Mouse (Mus musculus): ENCODE data around the gene Use1. TPM values are rescaled to one million over a fixed set of nuclear protein-coding genes. Genes with fewer than 3 reads are reported as not detected.
A peak's percentile ranks its signal among the peaks of the same experiment; 100 is the strongest.

The Use1 gene
- polyA plus RNA-seq, 1 experiment from 2014 or later, result 118 TPM

DNA sequence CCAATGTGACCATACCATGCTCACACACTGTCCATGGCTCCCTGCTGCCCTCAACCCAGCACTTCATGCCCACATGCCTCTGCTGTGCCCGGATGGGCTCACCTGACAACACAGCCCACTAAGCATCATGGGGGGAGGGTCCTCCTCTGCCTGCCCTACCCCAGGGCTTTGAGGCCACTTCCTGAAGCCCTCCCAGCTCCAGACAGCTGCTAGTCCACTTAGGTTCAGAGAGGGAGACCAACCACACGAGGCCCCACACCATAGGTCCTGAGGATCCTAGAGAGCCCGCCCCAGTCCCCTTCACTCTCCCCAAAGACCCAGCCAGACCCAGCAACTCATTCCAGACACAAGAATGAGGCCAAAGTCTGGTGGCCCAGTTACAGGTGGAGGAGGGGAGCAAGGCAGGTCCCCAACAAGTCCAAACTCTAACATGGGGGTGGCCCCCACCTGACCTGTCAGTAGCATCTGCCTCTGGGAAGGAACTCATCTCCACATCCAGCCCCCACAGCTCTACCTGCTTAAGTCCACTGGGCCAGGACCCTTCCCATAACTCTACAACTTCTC lies 12.9 kb downstream of the Use1 start:
- H3K4me1 ChIP-seq, result peaks cover 67% of the 10 kb centered on the region
- no peak overlapping the region for H3K27ac ChIP-seq
- H3K36me3 ChIP-seq, result peaks cover 29% of the 10 kb centered on the region
- peak overlapping the region; percentile 84 for H3K4me3 ChIP-seq
- peaks cover 6% of the 10 kb centered on the region; the same call in 1 of the 2 replicates for H3K27me3 ChIP-seq
- no peak for ATAC-seq (ENCODE audit: insufficient number of reproducible peaks, insufficient read depth, low FRiP score, low TSS enrichment, low read depth)
- 45% methylated on average over 3 of the region's 3 CpGs for WGBS
- H3K9ac ChIP-seq, result peak overlapping the region; percentile 90
- H3K9me3 ChIP-seq, result no peaks in the 10 kb centered on the region; the same call in 1 of the 2 replicates
- H3K4me2 ChIP-seq, result peak overlapping the region; percentile 97

- Histone ChIP-seq H3K27ac (no peak overlapping the region), H3K4me1 (peaks cover 62% of the 10 kb centered on the region)
- 1% methylated on average over 72 of the region's 72 CpGs for WGBS
Observed at GRCm38 (mm10) chr8:71380178-71381171, 13.8 kb downstream of the Use1 start.

DNA sequence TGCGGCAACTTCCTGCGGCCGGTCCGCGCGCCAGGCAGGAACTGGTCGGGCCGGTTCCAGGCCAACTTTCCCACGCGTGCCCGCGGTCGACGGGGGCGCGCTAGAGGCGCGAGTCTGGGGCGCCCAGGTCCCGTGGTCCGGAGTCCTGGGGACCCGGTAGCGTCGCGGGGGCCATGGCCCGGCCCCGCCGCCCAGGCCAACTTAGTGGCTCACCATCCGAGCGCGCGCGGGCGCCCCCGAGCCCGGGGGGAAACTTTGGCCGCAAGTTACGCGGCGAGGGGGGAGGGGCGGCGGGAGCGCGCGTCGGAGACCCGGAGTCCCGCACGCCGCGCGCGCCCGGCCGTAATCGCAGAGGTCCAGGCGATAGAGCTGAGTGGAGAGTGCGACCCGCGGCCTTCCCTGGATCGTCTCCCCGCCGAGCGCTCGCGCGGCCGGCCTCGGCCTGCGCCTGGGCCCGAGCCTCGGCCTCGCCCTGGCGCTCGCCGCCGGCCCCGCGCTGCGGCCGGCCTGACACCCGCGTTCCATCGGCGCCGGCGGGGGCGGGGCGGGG lies 14.8 kb downstream of the Use1 start, which contains the start of gene Nr2f6:
Gene Nr2f6, minus strand, starts transcription at position 540 of the 550 bp plus-strand sequence.
- Histone ChIP-seq H3K9ac (peak within 1 kb of the TSS; percentile 90), H3K27ac (peak within 1 kb of the TSS; percentile 89), H3K27me3 (peaks cover 4% of the 10 kb centered on the region; the same call in 1 of the 2 replicates), H3K4me2 (peak within 1 kb of the TSS; percentile 97), H3K36me3 (peaks cover 18% of the 10 kb centered on the region), H3K9me3 (no peaks in the 10 kb centered on the region; the same call in 1 of the 2 replicates), H3K4me1 (peaks cover 51% of the 10 kb centered on the region), H3K4me3 (peak within 1 kb of the TSS; percentile 84)
- no peak for ATAC-seq (ENCODE audit: insufficient number of reproducible peaks, insufficient read depth, low FRiP score, low TSS enrichment, low read depth)
- WGBS, result under 1% methylated on average over 72 of the region's 89 CpGs

More at GRCm38 (mm10) chr8:71380178-71381171, 13.8 kb downstream of the Use1 start:
- peak overlapping the region; percentile 90 for H3K9ac ChIP-seq
- peaks cover 21% of the 10 kb centered on the region for H3K36me3 ChIP-seq
- no peaks in the 10 kb centered on the region; the same call in 1 of the 2 replicates for H3K9me3 ChIP-seq
- peak overlapping the region; percentile 97 for H3K4me2 ChIP-seq
- H3K4me3 ChIP-seq, result peak overlapping the region; percentile 84
- peaks cover 6% of the 10 kb centered on the region; the same call in 1 of the 2 replicates for H3K27me3 ChIP-seq
- ATAC-seq (ENCODE audit: insufficient number of reproducible peaks, insufficient read depth, low FRiP score, low TSS enrichment, low read depth), result no peak

GRCm38 (mm10) chr8:71381971-71382961 lies 15.6 kb downstream of the Use1 start:
- WGBS, result 2% methylated on average over 53 of the region's 80 CpGs
- peak overlapping the region; percentile 97 for H3K4me2 ChIP-seq
- H3K27ac ChIP-seq, result peak overlapping the region; percentile 89
- H3K9ac ChIP-seq, result peak overlapping the region; percentile 90
- peaks cover 44% of the 10 kb centered on the region for H3K4me1 ChIP-seq
- ATAC-seq (ENCODE audit: insufficient number of reproducible peaks, insufficient read depth, low FRiP score, low TSS enrichment, low read depth), result peak; percentile 88
- H3K4me3 ChIP-seq, result peak overlapping the region; percentile 84
- H3K36me3 ChIP-seq, result peaks cover 12% of the 10 kb centered on the region
- no peaks in the 10 kb centered on the region for H3K27me3 ChIP-seq
- H3K9me3 ChIP-seq, result no peaks in the 10 kb centered on the region; the same call in 1 of the 2 replicates

GRCm38 (mm10) chr8:71383396-71383795 lies 16.7 kb downstream of the Use1 start:
- 19% methylated on average over 12 of the region's 12 CpGs for WGBS
- H3K27me3 ChIP-seq, result no peaks in the 10 kb centered on the region
- 0 out of 2 replicates have a peak overlapping the region, but pooled peaks have one; percentile 8 for H3K9ac ChIP-seq
- no peak overlapping the region for H3K4me3 ChIP-seq
- 0 out of 2 replicates have a peak overlapping the region, but pooled peaks have one; percentile 89 for H3K27ac ChIP-seq
- peaks cover 39% of the 10 kb centered on the region for H3K4me1 ChIP-seq
- no peaks in the 10 kb centered on the region; the same call in 1 of the 2 replicates for H3K9me3 ChIP-seq
- H3K4me2 ChIP-seq, result no peak overlapping the region
- ATAC-seq (ENCODE audit: insufficient number of reproducible peaks, insufficient read depth, low FRiP score, low TSS enrichment, low read depth), result no peak
- peaks cover under 1% of the 10 kb centered on the region; the same call in 1 of the 2 replicates for H3K36me3 ChIP-seq

DNA sequence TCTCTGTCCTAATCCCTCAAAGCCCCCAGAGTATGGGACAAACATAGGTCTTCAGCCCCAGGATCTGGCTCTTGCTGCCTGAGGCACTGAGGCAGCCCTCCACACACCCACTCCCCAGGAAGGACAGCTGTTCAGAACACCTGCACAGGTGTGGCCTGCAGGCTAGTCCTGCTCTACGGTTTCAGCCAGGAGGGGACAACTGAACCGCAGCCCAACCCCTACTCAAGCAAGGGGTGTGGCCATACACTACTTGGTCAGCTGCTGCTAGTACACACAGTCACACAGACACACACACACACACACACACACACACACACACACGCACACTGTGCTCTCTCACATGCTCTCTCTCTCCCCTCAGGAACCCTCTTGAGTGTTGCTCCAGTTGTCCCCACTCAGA lies 17.2 kb downstream of the Use1 start:
- Histone ChIP-seq H3K36me3 (no peaks in the 10 kb centered on the region), H3K4me2 (no peak overlapping the region), H3K27ac (no peak overlapping the region), H3K4me1 (peaks cover 35% of the 10 kb centered on the region), H3K4me3 (no peak overlapping the region), H3K9me3 (no peaks in the 10 kb centered on the region; the same call in 1 of the 2 replicates), H3K9ac (no peak overlapping the region), H3K27me3 (no peaks in the 10 kb centered on the region)
- WGBS, result 42% methylated on average over 3 of the region's 3 CpGs
- ATAC-seq (ENCODE audit: insufficient number of reproducible peaks, insufficient read depth, low FRiP score, low TSS enrichment, low read depth), result no peak

- WGBS, result 76% methylated on average over 12 of the region's 12 CpGs
- Histone ChIP-seq H3K4me3 (no peak overlapping the region), H3K9ac (no peak overlapping the region)
Observed at GRCm38 (mm10) chr8:71385212-71385835, 18.7 kb downstream of the Use1 start.

GRCm38 (mm10) chr8:71388267-71388666 lies 21.6 kb downstream of the Use1 start:
- 64% methylated on average over 1 of the region's 1 CpGs for WGBS
- H3K27me3 ChIP-seq, result no peaks in the 10 kb centered on the region
- no peak overlapping the region for H3K27ac ChIP-seq
- no peak overlapping the region for H3K4me3 ChIP-seq
- no peaks in the 10 kb centered on the region for H3K36me3 ChIP-seq
- H3K4me2 ChIP-seq, result no peak overlapping the region
- H3K9me3 ChIP-seq, result no peaks in the 10 kb centered on the region; the same call in 1 of the 2 replicates
- no peak overlapping the region for H3K9ac ChIP-seq
- ATAC-seq (ENCODE audit: insufficient number of reproducible peaks, insufficient read depth, low FRiP score, low TSS enrichment, low read depth), result no peak
- peaks cover 3% of the 10 kb centered on the region for H3K4me1 ChIP-seq

More at GRCm38 (mm10) chr8:71385212-71385835, 18.7 kb downstream of the Use1 start:
- Histone ChIP-seq H3K4me1 (peaks cover 20% of the 10 kb centered on the region), H3K27me3 (no peaks in the 10 kb centered on the region), H3K27ac (no peak overlapping the region), H3K9me3 (no peaks in the 10 kb centered on the region; the same call in 1 of the 2 replicates), H3K4me2 (no peak overlapping the region), H3K36me3 (no peaks in the 10 kb centered on the region)
- ATAC-seq (ENCODE audit: insufficient number of reproducible peaks, insufficient read depth, low FRiP score, low TSS enrichment, low read depth), result no peak

DNA sequence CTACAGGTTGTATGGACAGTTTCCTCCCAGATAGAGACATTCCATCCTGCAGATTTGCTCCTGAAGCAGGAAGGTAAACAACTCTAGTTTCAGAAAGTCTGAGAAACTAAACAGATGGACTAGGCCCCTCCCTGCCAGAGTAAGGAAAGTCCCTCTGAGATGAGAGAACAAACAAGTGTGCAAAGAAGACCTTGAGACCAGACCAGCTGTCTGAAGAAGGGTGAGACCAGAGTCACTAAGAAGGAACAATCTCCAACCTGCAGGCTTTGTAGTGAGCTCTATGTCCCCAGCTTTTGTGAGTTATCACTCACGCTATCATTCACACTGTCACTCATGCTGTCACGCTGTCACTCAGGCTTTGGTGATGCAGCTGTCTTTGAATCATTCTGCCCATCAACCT lies 25.0 kb downstream of the Use1 start:
- H3K9me3 ChIP-seq, result no peaks in the 10 kb centered on the region
- no peak overlapping the region for H3K4me3 ChIP-seq
- WGBS, result 89% methylated on average over 2 of the region's 2 CpGs
- no peak overlapping the region for H3K9ac ChIP-seq
- no peaks in the 10 kb centered on the region for H3K36me3 ChIP-seq
- no peaks in the 10 kb centered on the region; the same call in 1 of the 2 replicates for H3K4me1 ChIP-seq
- no peak for ATAC-seq (ENCODE audit: insufficient number of reproducible peaks, insufficient read depth, low FRiP score, low TSS enrichment, low read depth)
- H3K27ac ChIP-seq, result no peak overlapping the region
- H3K4me2 ChIP-seq, result no peak overlapping the region
- H3K27me3 ChIP-seq, result no peaks in the 10 kb centered on the region

DNA sequence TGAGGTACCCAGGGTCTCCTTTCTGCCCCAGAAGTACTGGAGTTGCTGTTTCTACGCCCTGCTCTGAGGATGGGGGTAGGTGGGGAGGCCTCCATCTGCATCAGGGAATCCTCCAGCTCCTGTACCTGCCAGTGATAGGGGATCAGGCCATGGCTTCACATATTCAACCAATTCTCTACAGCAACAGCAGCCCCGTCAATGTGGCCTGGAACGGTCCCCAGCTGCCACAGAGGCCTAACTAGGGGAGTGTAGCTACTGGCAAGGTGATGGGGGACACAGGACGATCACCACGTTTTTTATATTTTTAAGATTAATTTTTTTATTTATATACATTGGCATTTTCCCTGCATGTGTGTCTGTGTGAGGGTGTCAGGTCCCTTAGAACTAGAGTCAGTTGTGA lies 25.7 kb downstream of the Use1 start:
- H3K9me3 ChIP-seq, result no peaks in the 10 kb centered on the region
- WGBS, result 70% methylated on average over 5 of the region's 5 CpGs
- H3K27me3 ChIP-seq, result no peaks in the 10 kb centered on the region
- ATAC-seq (ENCODE audit: insufficient number of reproducible peaks, insufficient read depth, low FRiP score, low TSS enrichment, low read depth), result no peak
- H3K4me1 ChIP-seq, result peaks cover 2% of the 10 kb centered on the region
- no peak overlapping the region for H3K4me3 ChIP-seq
- no peak overlapping the region for H3K27ac ChIP-seq
- H3K36me3 ChIP-seq, result no peaks in the 10 kb centered on the region
- H3K4me2 ChIP-seq, result no peak overlapping the region
- H3K9ac ChIP-seq, result no peak overlapping the region
